ENCODE assay signal across 8 mouse cellular contexts in genomic region chr5:53948606-53949266, GRCm38 (mm10). TPM values are rescaled to one million over a fixed set of nuclear protein-coding genes. Genes with fewer than 3 reads are reported as not detected.
A peak's percentile ranks its signal among the peaks of the same experiment; 100 is the strongest.
DNase-seq lines count a peak whose midpoint lies in the region; ATAC-seq and TF ChIP-seq lines count a peak whose summit lies in the region.

No protein-coding gene starts in this region.

- TF ChIP-seq CTCF in midbrain, postnatal 0 days (IDR thresholded peaks at IDR 0.05) = no peak

- peaks cover 11% of the 10 kb centered on the region for H3K4me1 ChIP-seq in intestine, embryonic 16.5 days (ENCODE audit: control insufficient read depth, insufficient read depth, low read length)
- H3K4me1 ChIP-seq in intestine, embryonic 15.5 days (replicated peaks) = peaks cover 18% of the 10 kb centered on the region; the same call in 1 of the 2 replicates
- peaks cover 15% of the 10 kb centered on the region for H3K4me1 ChIP-seq in heart, embryonic 16.5 days (ENCODE audit: control insufficient read depth, insufficient read depth, low read length)
- H3K4me1 ChIP-seq in stomach, embryonic 16.5 days (ENCODE audit: control insufficient read depth, insufficient read depth, low read length) = peaks cover 5% of the 10 kb centered on the region; the same call in 1 of the 2 replicates
- H3K4me1 ChIP-seq in midbrain, postnatal 0 days (ENCODE audit: insufficient read depth, low read length) = no peaks in the 10 kb centered on the region

- no peaks in the 10 kb centered on the region for H3K36me3 ChIP-seq in intestine, embryonic 16.5 days (ENCODE audit: control insufficient read depth, insufficient read depth, low read length)
- no peaks in the 10 kb centered on the region for H3K36me3 ChIP-seq in intestine, embryonic 15.5 days
- H3K36me3 ChIP-seq in heart, embryonic 16.5 days (ENCODE audit: control insufficient read depth, insufficient read depth) = no peaks in the 10 kb centered on the region
- no peaks in the 10 kb centered on the region for H3K36me3 ChIP-seq in stomach, embryonic 16.5 days (ENCODE audit: control insufficient read depth, insufficient read depth, low read length)
- H3K36me3 ChIP-seq in midbrain, postnatal 0 days (ENCODE audit: insufficient read depth, low read length) = no peaks in the 10 kb centered on the region

- peak; percentile 27 for DNase-seq in liver
- no peak for DNase-seq in midbrain, postnatal 0 days (ENCODE audit: low spot score)
- no peak for DNase-seq in urinary bladder, postnatal 25 days (ENCODE audit: low spot score)
- DNase-seq in thymus, postnatal 25 days = no peak

- H3K27me3 ChIP-seq in intestine, embryonic 16.5 days (replicated peaks; ENCODE audit: control insufficient read depth, insufficient read depth, low read length) = no peaks in the 10 kb centered on the region
- H3K27me3 ChIP-seq in intestine, embryonic 15.5 days (replicated peaks) = no peaks in the 10 kb centered on the region
- no peaks in the 10 kb centered on the region for H3K27me3 ChIP-seq in heart, embryonic 16.5 days (ENCODE audit: control insufficient read depth, insufficient read depth, low read length)
- H3K27me3 ChIP-seq in stomach, embryonic 16.5 days (ENCODE audit: control insufficient read depth, insufficient read depth, low read length) = no peaks in the 10 kb centered on the region
- no peaks in the 10 kb centered on the region for H3K27me3 ChIP-seq in midbrain, postnatal 0 days (ENCODE audit: insufficient read depth, low read length)

- H3K9ac ChIP-seq in intestine, embryonic 16.5 days (ENCODE audit: low read depth, low read length) = no peak overlapping the region
- H3K9ac ChIP-seq in intestine, embryonic 15.5 days = no peak overlapping the region
- H3K9ac ChIP-seq in heart, embryonic 16.5 days (ENCODE audit: low read length) = no peak overlapping the region
- H3K9ac ChIP-seq in stomach, embryonic 16.5 days (ENCODE audit: low read length) = no peak overlapping the region
- H3K9ac ChIP-seq in midbrain, postnatal 0 days (replicated peaks; ENCODE audit: low read length, poor library complexity, severe bottlenecking) = no peak overlapping the region

- no peak overlapping the region for H3K4me3 ChIP-seq in intestine, embryonic 16.5 days (ENCODE audit: low read length)
- no peak overlapping the region for H3K4me3 ChIP-seq in intestine, embryonic 15.5 days (replicated peaks)
- no peak overlapping the region for H3K4me3 ChIP-seq in heart, embryonic 16.5 days (ENCODE audit: low read length)
- H3K4me3 ChIP-seq in stomach, embryonic 16.5 days (replicated peaks; ENCODE audit: low read length) = no peak overlapping the region
- no peak overlapping the region for H3K4me3 ChIP-seq in midbrain, postnatal 0 days (ENCODE audit: low read depth, low read length)

- H3K4me2 ChIP-seq in intestine, embryonic 16.5 days (ENCODE audit: low read depth, low read length) = no peak overlapping the region
- H3K4me2 ChIP-seq in intestine, embryonic 15.5 days (replicated peaks) = no peak overlapping the region
- no peak overlapping the region for H3K4me2 ChIP-seq in heart, embryonic 16.5 days (ENCODE audit: low read depth, low read length)
- H3K4me2 ChIP-seq in stomach, embryonic 16.5 days (ENCODE audit: low read depth, low read length) = no peak overlapping the region
- no peak overlapping the region for H3K4me2 ChIP-seq in midbrain, postnatal 0 days (ENCODE audit: low read depth, low read length, poor library complexity, severe bottlenecking)

- WGBS in intestine, embryonic 16.5 days = 77% methylated on average over 8 of the region's 8 CpGs
- 75% methylated on average over 8 of the region's 8 CpGs for WGBS in intestine, embryonic 15.5 days
- WGBS in heart, embryonic 16.5 days = 67% methylated on average over 8 of the region's 8 CpGs
- WGBS in stomach, embryonic 16.5 days = 73% methylated on average over 8 of the region's 8 CpGs
- WGBS in midbrain, postnatal 0 days = 87% methylated on average over 8 of the region's 8 CpGs

- H3K27ac ChIP-seq in intestine, embryonic 16.5 days (ENCODE audit: low read length) = peak overlapping the region; percentile 20; the same call in 1 of the 2 replicates
- H3K27ac ChIP-seq in intestine, embryonic 15.5 days = no peak overlapping the region
- peak overlapping the region; percentile 74 for H3K27ac ChIP-seq in heart, embryonic 16.5 days (ENCODE audit: low read length)
- peak overlapping the region; percentile 66; the same call in 1 of the 2 replicates for H3K27ac ChIP-seq in stomach, embryonic 16.5 days (ENCODE audit: low read length)
- H3K27ac ChIP-seq in midbrain, postnatal 0 days (ENCODE audit: low read depth, low read length) = no peak overlapping the region

- no peaks in the 10 kb centered on the region for H3K9me3 ChIP-seq in intestine, embryonic 16.5 days (ENCODE audit: control insufficient read depth, low read length)
- no peaks in the 10 kb centered on the region for H3K9me3 ChIP-seq in intestine, embryonic 15.5 days
- H3K9me3 ChIP-seq in heart, embryonic 16.5 days (replicated peaks; ENCODE audit: control insufficient read depth, low read length) = no peaks in the 10 kb centered on the region
- no peaks in the 10 kb centered on the region for H3K9me3 ChIP-seq in stomach, embryonic 16.5 days (replicated peaks; ENCODE audit: control insufficient read depth, low read length)
- H3K9me3 ChIP-seq in midbrain, postnatal 0 days (ENCODE audit: low read length) = no peaks in the 10 kb centered on the region

- peak; percentile 65 for ATAC-seq in intestine, embryonic 16.5 days
- no peak for ATAC-seq in intestine, embryonic 15.5 days
- peak; percentile 66; the same call in 1 of the 2 replicates for ATAC-seq in heart, embryonic 16.5 days (replicated peaks; ENCODE audit: extremely low read depth, insufficient read depth, low FRiP score)
- ATAC-seq in stomach, embryonic 16.5 days (ENCODE audit: insufficient read depth, low FRiP score) = no peak; the same call in 1 of the 2 replicates
- ATAC-seq in midbrain, postnatal 0 days (ENCODE audit: low FRiP score) = no peak

RNA-seq across cellular contexts. Expression of gene Stim2, which starts 49.6 kb away (rescaled TPM):
- polyA plus RNA-seq in intestine, embryonic 16.5 days (2015; fragmentation: Nextera tagmentation; extraction: Ambion mirVana) = 9.8 and 13.3 TPM in 2 replicates
- 16.1 and 17.8 TPM in 2 replicates for polyA plus RNA-seq in intestine, embryonic 15.5 days (2015; fragmentation: Nextera tagmentation; extraction: Ambion mirVana)
- 7.8 and 12.2 TPM in 2 replicates for polyA plus RNA-seq in heart, embryonic 16.5 days (2015; fragmentation: Nextera tagmentation; extraction: Ambion mirVana)
- 13.1 and 15.9 TPM in 2 replicates for polyA plus RNA-seq in stomach, embryonic 16.5 days (2015; fragmentation: Nextera tagmentation; extraction: Ambion mirVana)
- total RNA-seq in midbrain, postnatal 0 days (2014; rRNA removed) = 30.4 and 34.9 TPM in 2 replicates
- polyA plus RNA-seq in midbrain, postnatal 0 days (2015; fragmentation: Nextera tagmentation; extraction: Ambion mirVana) = 29.2 and 29.8 TPM in 2 replicates

Comparison
In these comparisons a context has a peak if more than half of its experiments do, and no peak if none do; other contexts are left out.
1. ATAC-seq: peak in intestine, embryonic 16.5 days (single experiment) and heart, embryonic 16.5 days (single experiment); none in intestine, embryonic 15.5 days (single experiment), stomach, embryonic 16.5 days (single experiment) and midbrain, postnatal 0 days (single experiment).
2. H3K27ac ChIP-seq: peak in intestine, embryonic 16.5 days (single experiment), heart, embryonic 16.5 days (single experiment) and stomach, embryonic 16.5 days (single experiment); none in intestine, embryonic 15.5 days (single experiment) and midbrain, postnatal 0 days (single experiment).